Mouse (Mus musculus) cerebellum, postnatal 10 days (tissue): ENCODE measurements at regions not wholly inside any gene's neighbourhood (a gene's known extent, or its start where the extent isn't known, plus 50 kb on each side); places are given as distances from the start of the nearest gene placed in this dataset.
A peak's percentile ranks its signal among the peaks of the same experiment; 100 is the strongest.

ENCODE experiments used
- DNase-seq, 2 experiments: peaks; one replicate each; pipeline ENCODE4 v3.0.0; 2021; ENCODE audit warnings: mixed read lengths in 2 of 2

GRCm38 (mm10) chr17:72782775-72783174 lies 53.5 kb upstream of the Ypel5 start:
- peak; percentile 28 to 37 for DNase-seq

GRCm38 (mm10) chr17:72781786-72782185 lies 54.5 kb upstream of the Ypel5 start:
- DNase-seq = peak; percentile 87 to 90

GRCm38 (mm10) chr17:72768266-72768665 lies 68.0 kb upstream of the Ypel5 start:
- DNase-seq = no peak

GRCm38 (mm10) chr17:72760937-72761336 lies 75.3 kb upstream of the Ypel5 start:
- peak; percentile 19 to 37 for DNase-seq

GRCm38 (mm10) chr17:72746411-72746810 lies 89.8 kb upstream of the Ypel5 start:
- peak in 1 of 2 experiments; percentile 14 for DNase-seq

GRCm38 (mm10) chr17:72733006-72733405 lies 103.2 kb upstream of the Ypel5 start:
- DNase-seq = peak; percentile 46 to 50

GRCm38 (mm10) chr17:72731691-72732090 lies 104.6 kb upstream of the Ypel5 start:
- peak; percentile 63 to 68 for DNase-seq

GRCm38 (mm10) chr17:72731175-72731574 lies 105.1 kb upstream of the Ypel5 start:
- peak; percentile 80 to 88 for DNase-seq

GRCm38 (mm10) chr17:72720753-72721152 lies 115.5 kb upstream of the Ypel5 start:
- DNase-seq = peak; percentile 64 to 66

- no peak for DNase-seq
These were observed 115.2 kb upstream of the Alk start for GRCm38 (mm10) chr17:72719618-72720017.

- DNase-seq = no peak
These were observed 87.2 kb upstream of the Alk start for GRCm38 (mm10) chr17:72691630-72692029.

GRCm38 (mm10) chr17:72689606-72690005 lies 85.2 kb upstream of the Alk start:
- DNase-seq = no peak

GRCm38 (mm10) chr17:72688800-72689199 lies 84.4 kb upstream of the Alk start:
- DNase-seq = no peak

GRCm38 (mm10) chr17:72674658-72675057 lies 70.2 kb upstream of the Alk start:
- DNase-seq = no peak

GRCm38 (mm10) chr17:72672010-72672409 lies 67.6 kb upstream of the Alk start:
- no peak for DNase-seq

GRCm38 (mm10) chr17:72666961-72667360 lies 62.5 kb upstream of the Alk start:
- no peak for DNase-seq

- no peak for DNase-seq
These were observed 57.3 kb upstream of the Alk start for GRCm38 (mm10) chr17:72661678-72662077.

GRCm38 (mm10) chr17:72658744-72659143 lies 54.3 kb upstream of the Alk start:
- peak; percentile 12 to 25 for DNase-seq

- peak in 1 of 2 experiments; percentile 4 for DNase-seq
These were observed 53.4 kb upstream of the Alk start for GRCm38 (mm10) chr17:72657826-72658225.
